Mouse (Mus musculus): ENCODE data around the gene Oaz1. TPM values are rescaled to one million over a fixed set of nuclear protein-coding genes. Genes with fewer than 3 reads are reported as not detected.

The Oaz1 gene
- polyA plus RNA-seq, 2 experiments, result 673 to 1,285 TPM

DNA sequence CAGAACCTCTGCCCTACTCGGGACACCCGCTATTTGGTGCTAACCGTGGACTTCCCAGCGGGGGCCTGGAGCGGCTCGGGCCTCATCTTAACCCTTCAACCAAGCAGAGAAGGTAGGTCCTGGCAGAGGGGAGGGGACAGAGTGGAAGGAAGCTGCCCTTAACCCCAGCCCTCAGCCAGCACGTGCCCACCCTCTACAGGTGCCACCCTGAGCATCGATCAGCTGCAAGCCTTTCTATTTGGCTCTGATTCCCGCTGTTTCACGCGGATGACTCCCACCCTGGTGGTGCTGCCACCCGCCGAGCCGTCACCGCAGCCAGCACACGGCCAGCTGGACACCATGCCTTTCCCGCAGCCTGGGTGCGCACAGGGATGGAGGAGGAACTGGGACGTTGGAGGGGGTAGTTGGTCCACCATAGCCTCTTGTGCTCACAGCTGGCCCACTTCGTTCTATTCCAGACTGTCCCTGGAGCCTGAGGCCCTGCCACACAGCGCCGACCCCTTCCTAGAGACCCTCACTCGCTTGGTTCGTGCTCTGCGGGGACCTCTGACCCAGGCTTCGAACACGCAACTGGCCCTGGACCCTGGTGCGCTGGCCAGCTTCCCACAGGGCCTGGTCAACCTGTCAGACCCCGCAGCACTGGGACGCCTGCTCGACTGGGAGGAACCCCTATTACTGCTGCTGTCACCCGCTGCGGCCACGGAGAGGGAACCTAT, 20.0 kb upstream of the Oaz1 start:
- peak overlapping the region in 1 of 2 experiments; percentile 50; a peak in 2 of 4 replicates for H3K4me3 ChIP-seq (ENCODE audit: insufficient read depth in 1 of 2, low read depth in 2 of 2, low read length in 2 of 2)
- DNase-seq (ENCODE audit: low read depth in 3 of 3, low spot score in 3 of 3) (no peak), ATAC-seq (ENCODE audit: insufficient read depth) (peak; percentile 4; the same call in 1 of the 2 replicates)
- H3K27me3 ChIP-seq (ENCODE audit: control insufficient read depth, insufficient read depth, low read length), result peaks cover 42% of the 10 kb centered on the region
- H3K9ac ChIP-seq (replicated peaks), result no peak overlapping the region
- TF ChIP-seq CTCF (IDR thresholded peaks at IDR 0.05; ENCODE audit: low read depth), result no peak
- TF ChIP-seq EP300 (IDR thresholded peaks at IDR 0.05; ENCODE audit: low read depth), result no peak
- peaks cover 29% of the 10 kb centered on the region for H3K36me3 ChIP-seq (replicated peaks; ENCODE audit: control insufficient read depth, insufficient read depth, low read depth)
- peak overlapping the region; percentile 80 for H3K4me2 ChIP-seq (ENCODE audit: low read depth)
- 52% methylated on average over 34 of the region's 34 CpGs for WGBS (ENCODE audit: insufficient replicate concordance)
- H3K4me1 ChIP-seq (replicated peaks; ENCODE audit: control insufficient read depth in 2 of 2, insufficient read depth in 2 of 2, low read length in 1 of 2), result peaks cover 2 to 5% of the 10 kb centered on the region in 2 experiments; a peak in 3 of 4 replicates
- H3K9me3 ChIP-seq (ENCODE audit: control insufficient read depth, low read length), result no peaks in the 10 kb centered on the region
- no peak overlapping the region for H3K27ac ChIP-seq

DNA sequence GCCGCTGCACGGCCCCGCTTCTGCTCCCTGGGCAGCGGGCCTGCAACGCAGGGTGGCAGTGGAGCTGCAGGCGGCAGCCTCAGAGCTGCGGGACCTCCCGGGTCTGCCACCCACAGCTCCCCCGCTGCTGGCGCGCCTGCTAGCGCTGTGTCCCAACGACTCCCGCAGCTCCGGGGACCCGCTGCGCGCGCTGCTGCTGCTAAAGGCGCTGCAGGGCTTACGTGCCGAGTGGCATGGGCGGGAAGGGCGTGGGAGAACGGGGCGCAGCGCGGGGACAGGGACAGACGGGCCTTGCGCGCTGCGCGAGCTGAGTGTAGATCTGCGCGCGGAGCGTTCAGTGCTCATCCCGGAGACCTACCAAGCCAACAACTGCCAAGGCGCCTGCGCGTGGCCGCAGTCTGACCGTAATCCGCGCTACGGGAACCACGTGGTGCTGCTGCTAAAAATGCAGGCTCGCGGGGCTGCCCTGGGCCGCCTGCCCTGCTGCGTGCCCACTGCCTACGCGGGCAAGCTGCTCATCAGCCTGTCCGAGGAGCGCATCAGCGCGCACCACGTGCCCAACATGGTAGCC, 19.3 kb upstream of the Oaz1 start:
- TF ChIP-seq EP300 (IDR thresholded peaks at IDR 0.05; ENCODE audit: low read depth) (no peak), CTCF (IDR thresholded peaks at IDR 0.05; ENCODE audit: low read depth) (no peak)
- peak overlapping the region; percentile 48 for H3K9ac ChIP-seq (replicated peaks)
- peaks cover 2 to 5% of the 10 kb centered on the region in 2 experiments; a peak in 3 of 4 replicates for H3K4me1 ChIP-seq (replicated peaks; ENCODE audit: control insufficient read depth in 2 of 2, insufficient read depth in 2 of 2, low read length in 1 of 2)
- WGBS (ENCODE audit: insufficient replicate concordance), result under 1% methylated on average over 58 of the region's 58 CpGs
- peaks cover 23% of the 10 kb centered on the region for H3K36me3 ChIP-seq (replicated peaks; ENCODE audit: control insufficient read depth, insufficient read depth, low read depth)
- peak overlapping the region; percentile 80 for H3K4me2 ChIP-seq (ENCODE audit: low read depth)
- H3K27ac ChIP-seq, result no peak overlapping the region
- peak; percentile 39 for ATAC-seq (ENCODE audit: insufficient read depth)
- H3K4me3 ChIP-seq (ENCODE audit: insufficient read depth in 1 of 2, low read depth in 2 of 2, low read length in 2 of 2), result peak overlapping the region; percentile 17 to 50
- no peak for DNase-seq (ENCODE audit: low read depth in 3 of 3, low spot score in 3 of 3)
- H3K9me3 ChIP-seq (ENCODE audit: control insufficient read depth, low read length), result no peaks in the 10 kb centered on the region
- H3K27me3 ChIP-seq (ENCODE audit: control insufficient read depth, insufficient read depth, low read length), result peaks cover 45% of the 10 kb centered on the region

DNA sequence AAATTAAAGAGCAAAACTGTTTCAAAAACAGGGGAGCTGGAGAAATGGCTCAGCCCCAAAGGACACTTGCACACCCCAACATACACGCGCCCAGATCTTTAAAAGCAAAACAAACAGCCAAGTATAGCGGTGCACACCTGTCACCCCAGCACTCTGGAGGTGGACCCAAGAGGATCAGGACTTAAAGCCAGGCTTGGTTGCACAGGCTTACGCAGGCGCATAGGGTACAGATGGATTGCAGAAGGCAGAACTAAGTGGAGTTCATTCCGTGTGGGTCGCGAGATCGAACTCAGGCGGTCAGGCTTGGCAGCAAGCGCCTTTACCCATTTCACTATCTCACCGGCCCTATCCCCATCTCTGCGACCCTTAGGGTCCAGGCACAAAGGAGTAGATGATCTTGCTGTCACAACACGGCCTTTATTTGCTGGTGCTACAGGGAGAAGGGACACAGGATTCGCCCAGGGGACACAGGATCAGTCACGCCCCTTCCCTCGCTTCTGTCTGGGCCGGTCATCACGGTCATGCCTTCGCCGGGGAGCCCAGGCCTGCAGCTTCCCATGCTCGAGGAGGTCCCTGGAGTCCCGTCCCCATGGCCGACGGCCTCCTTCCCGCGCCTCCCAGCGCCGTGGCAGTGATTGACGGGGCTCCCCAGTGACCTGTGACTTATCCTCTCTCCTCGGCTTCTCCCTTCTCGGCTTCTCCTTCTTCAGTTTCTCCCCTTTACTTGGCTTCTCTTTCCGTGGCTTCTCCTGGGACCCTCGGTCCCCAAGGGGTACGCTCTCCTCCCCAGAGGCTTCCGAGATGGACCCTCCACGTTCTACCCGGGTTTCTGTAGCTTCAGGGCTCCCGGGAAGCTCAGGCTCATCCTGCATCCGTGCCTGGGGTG, 18.1 kb upstream of the Oaz1 start:
- no peak overlapping the region for H3K9ac ChIP-seq (replicated peaks)
- 23% methylated on average over 40 of the region's 40 CpGs for WGBS (ENCODE audit: insufficient replicate concordance)
- peaks cover 13% of the 10 kb centered on the region for H3K36me3 ChIP-seq (replicated peaks; ENCODE audit: control insufficient read depth, insufficient read depth, low read depth)
- no peak overlapping the region for H3K4me2 ChIP-seq (ENCODE audit: low read depth)
- TF ChIP-seq EP300 (IDR thresholded peaks at IDR 0.05; ENCODE audit: low read depth) (no peak), CTCF (IDR thresholded peaks at IDR 0.05; ENCODE audit: low read depth) (no peak)
- peaks cover 2 to 5% of the 10 kb centered on the region in 2 experiments; a peak in 3 of 4 replicates for H3K4me1 ChIP-seq (replicated peaks; ENCODE audit: control insufficient read depth in 2 of 2, insufficient read depth in 2 of 2, low read length in 1 of 2)
- no peaks in the 10 kb centered on the region for H3K9me3 ChIP-seq (ENCODE audit: control insufficient read depth, low read length)
- H3K27me3 ChIP-seq (ENCODE audit: control insufficient read depth, insufficient read depth, low read length), result peaks cover 48% of the 10 kb centered on the region
- DNase-seq (ENCODE audit: low read depth in 3 of 3, low spot score in 3 of 3), result no peak
- no peak overlapping the region for H3K27ac ChIP-seq
- no peak overlapping the region for H3K4me3 ChIP-seq (ENCODE audit: insufficient read depth in 1 of 2, low read depth in 2 of 2, low read length in 2 of 2)
- ATAC-seq (ENCODE audit: insufficient read depth), result no peak

GRCm38 (mm10) chr10:80808985-80809632, 17.3 kb upstream of the Oaz1 start:
- Histone ChIP-seq H3K4me2 (ENCODE audit: low read depth) (no peak overlapping the region), H3K36me3 (replicated peaks; ENCODE audit: control insufficient read depth, insufficient read depth, low read depth) (peaks cover 5% of the 10 kb centered on the region), H3K4me3 (ENCODE audit: insufficient read depth in 1 of 2, low read depth in 2 of 2, low read length in 2 of 2) (no peak overlapping the region), H3K27ac (no peak overlapping the region), H3K9ac (replicated peaks) (no peak overlapping the region), H3K9me3 (ENCODE audit: control insufficient read depth, low read length) (no peaks in the 10 kb centered on the region), H3K27me3 (ENCODE audit: control insufficient read depth, insufficient read depth, low read length) (peaks cover 48% of the 10 kb centered on the region), H3K4me1 (replicated peaks; ENCODE audit: control insufficient read depth in 2 of 2, insufficient read depth in 2 of 2, low read length in 1 of 2) (peaks cover 2 to 5% of the 10 kb centered on the region in 2 experiments; a peak in 3 of 4 replicates)
- ATAC-seq (ENCODE audit: insufficient read depth) (no peak), DNase-seq (ENCODE audit: low read depth in 3 of 3, low spot score in 3 of 3) (no peak)
- 6% methylated on average over 18 of the region's 18 CpGs for WGBS (ENCODE audit: insufficient replicate concordance)
- TF ChIP-seq CTCF (IDR thresholded peaks at IDR 0.05; ENCODE audit: low read depth) (no peak), EP300 (IDR thresholded peaks at IDR 0.05; ENCODE audit: low read depth) (no peak)
